In genomic region chr9:54784003-54784402, GRCm38 (mm10) we compare ENCODE assay signal across 15 mouse cellular contexts. TPM values are rescaled to one million over a fixed set of nuclear protein-coding genes. Genes with fewer than 3 reads are reported as not detected.
DNase-seq lines count a peak whose midpoint lies in the region; ATAC-seq and TF ChIP-seq lines count a peak whose summit lies in the region.
"Had no signal": no experiment of that assay in that cellular context is flagged by ENCODE, and none has a peak within 500 bp of the region (broad histone marks: within the 10 kb centered on the region; RNA-seq: fewer than 3 reads in every experiment).

No protein-coding gene starts in this region.

- no peaks in the 10 kb centered on the region for H3K9me3 ChIP-seq in heart, embryonic 12.5 days (replicated peaks)
- H3K9me3 ChIP-seq in stomach, embryonic 14.5 days (ENCODE audit: control insufficient read depth, low read depth, low read length): no peaks in the 10 kb centered on the region
- H3K9me3 ChIP-seq in stomach, postnatal 0 days (ENCODE audit: control insufficient read depth, low read length): no peaks in the 10 kb centered on the region
- no peaks in the 10 kb centered on the region for H3K9me3 ChIP-seq in limb, embryonic 10.5 days (replicated peaks)

- TF ChIP-seq EP300 in stomach, postnatal 0 days (optimal IDR thresholded peaks at IDR 0.05): no peak

- TF ChIP-seq CTCF in stomach, postnatal 0 days (IDR thresholded peaks at IDR 0.05; ENCODE audit: low read depth): no peak

- H3K9ac ChIP-seq in heart, embryonic 12.5 days: no peak overlapping the region
- H3K9ac ChIP-seq in stomach, embryonic 14.5 days (replicated peaks; ENCODE audit: low read depth, low read length): no peak overlapping the region
- no peak overlapping the region for H3K9ac ChIP-seq in stomach, postnatal 0 days (ENCODE audit: low read length)
- H3K9ac ChIP-seq: hindbrain, embryonic 14.5 days had no signal

- intact Hi-C loops in heart, postnatal 25 days (cut with DNase I): no loop called here

- ATAC-seq in heart, embryonic 12.5 days (ENCODE audit: insufficient number of reproducible peaks, low FRiP score): peak; percentile 75
- ATAC-seq in stomach, embryonic 14.5 days (ENCODE audit: insufficient number of reproducible peaks, insufficient read depth, low FRiP score, low read depth): peak; percentile 75; the same call in 1 of the 2 replicates
- no peak for ATAC-seq in stomach, postnatal 0 days (ENCODE audit: low FRiP score, low TSS enrichment)

- peaks cover 38% of the 10 kb centered on the region for H3K4me1 ChIP-seq in heart, embryonic 12.5 days (replicated peaks)
- peaks cover 30% of the 10 kb centered on the region; the same call in 1 of the 2 replicates for H3K4me1 ChIP-seq in stomach, embryonic 14.5 days (ENCODE audit: control insufficient read depth, insufficient read depth, low read length)
- no peaks in the 10 kb centered on the region for H3K4me1 ChIP-seq in stomach, postnatal 0 days (replicated peaks; ENCODE audit: control insufficient read depth, insufficient read depth)
- peaks cover 61% of the 10 kb centered on the region for H3K4me1 ChIP-seq in limb, embryonic 10.5 days

- H3K4me2 ChIP-seq in heart, embryonic 12.5 days: no peak overlapping the region
- H3K4me2 ChIP-seq in stomach, embryonic 14.5 days (replicated peaks; ENCODE audit: low read depth, low read length): no peak overlapping the region
- no peak overlapping the region for H3K4me2 ChIP-seq in stomach, postnatal 0 days (replicated peaks; ENCODE audit: low read depth)
- H3K4me2 ChIP-seq: hindbrain, embryonic 14.5 days had no signal

- DNase-seq in heart, postnatal 25 days (ENCODE audit: low spot score): no peak
- no peak for DNase-seq in stomach, postnatal 0 days (ENCODE audit: low spot score)
- DNase-seq in limb, embryonic 10.5 days (ENCODE audit: low spot score): peak; percentile 84
- no peak for DNase-seq in ovary, postnatal 36 days (ENCODE audit: low spot score)
- DNase-seq in layer of hippocampus, adult 11-12 months (ENCODE audit: low spot score): no peak
- DNase-seq in layer of hippocampus, adult 9-10 months (ENCODE audit: low spot score): no peak
- DNase-seq: cerebellum, postnatal 14 days; kidney, postnatal 4 days; lung, adult 2 months; spleen, adult 18-20 months; thymus, postnatal 14 days had no signal

- H3K27me3 ChIP-seq in heart, embryonic 12.5 days (replicated peaks): no peaks in the 10 kb centered on the region
- no peaks in the 10 kb centered on the region for H3K27me3 ChIP-seq in stomach, embryonic 14.5 days (ENCODE audit: control insufficient read depth, insufficient read depth, low read length)
- H3K27me3 ChIP-seq in stomach, postnatal 0 days (ENCODE audit: control insufficient read depth, insufficient read depth, low read length): no peaks in the 10 kb centered on the region
- no peaks in the 10 kb centered on the region for H3K27me3 ChIP-seq in limb, embryonic 10.5 days (ENCODE audit: low read depth, poor library complexity, severe bottlenecking)

- H3K4me3 ChIP-seq in heart, embryonic 12.5 days: no peak overlapping the region
- no peak overlapping the region for H3K4me3 ChIP-seq in stomach, embryonic 14.5 days (ENCODE audit: low read depth, low read length)
- H3K4me3 ChIP-seq in stomach, postnatal 0 days (ENCODE audit: low read depth, low read length): no peak overlapping the region
- no peak overlapping the region for H3K4me3 ChIP-seq in limb, embryonic 10.5 days

- peak overlapping the region; percentile 63 for H3K27ac ChIP-seq in heart, embryonic 12.5 days (ENCODE audit: poor library complexity, severe bottlenecking)
- peak overlapping the region; percentile 61; the same call in 1 of the 2 replicates for H3K27ac ChIP-seq in stomach, embryonic 14.5 days (ENCODE audit: low read length)
- no peak overlapping the region for H3K27ac ChIP-seq in stomach, postnatal 0 days (replicated peaks)
- H3K27ac ChIP-seq in limb, embryonic 10.5 days: peak overlapping the region; percentile 86
- H3K27ac ChIP-seq: hindbrain, embryonic 14.5 days had no signal

- H3K36me3 ChIP-seq in heart, embryonic 12.5 days: no peaks in the 10 kb centered on the region
- no peaks in the 10 kb centered on the region for H3K36me3 ChIP-seq in stomach, embryonic 14.5 days (ENCODE audit: control insufficient read depth, insufficient read depth, low read length)
- H3K36me3 ChIP-seq in stomach, postnatal 0 days (ENCODE audit: control insufficient read depth, insufficient read depth, low read length): no peaks in the 10 kb centered on the region
- no peaks in the 10 kb centered on the region for H3K36me3 ChIP-seq in limb, embryonic 10.5 days

- 12% methylated on average over 3 of the region's 3 CpGs for WGBS in heart, embryonic 12.5 days
- 30% methylated on average over 3 of the region's 3 CpGs for WGBS in stomach, embryonic 14.5 days
- 50% methylated on average over 3 of the region's 3 CpGs for WGBS in stomach, postnatal 0 days
- WGBS in limb, embryonic 10.5 days: 8% methylated on average over 3 of the region's 3 CpGs

RNA-seq across cellular contexts. Expression of gene Crabp1, which starts 19.5 kb away (rescaled TPM):
- polyA plus RNA-seq in heart, embryonic 12.5 days (2016; fragmentation: Nextera tagmentation; extraction: Ambion mirVana): 21.4 and 24.5 TPM in 2 replicates
- not detected for total RNA-seq in heart, postnatal 25 days (2021)
- 99.4 and 126 TPM in 2 replicates for polyA plus RNA-seq in stomach, embryonic 14.5 days (2014; fragmentation: Nextera tagmentation; extraction: Ambion mirVana)
- polyA plus RNA-seq in stomach, postnatal 0 days (2015; fragmentation: Nextera tagmentation; extraction: Ambion mirVana): 2.8 and 4.1 TPM in 2 replicates
- polyA plus RNA-seq in limb, embryonic 10.5 days (2016; fragmentation: Nextera tagmentation; extraction: Ambion mirVana): 615 and 856 TPM in 2 replicates
- total RNA-seq: megakaryocyte, adult 5-6 weeks had no signal

RNA-seq across cellular contexts. Expression of gene Wdr61, which starts 49.7 kb away (rescaled TPM):
- polyA plus RNA-seq in heart, embryonic 12.5 days (2016; fragmentation: Nextera tagmentation; extraction: Ambion mirVana): 99.5 and 101 TPM in 2 replicates
- 10 to 100 TPM; 29.7 to 31.9 TPM for total RNA-seq in heart, postnatal 25 days (2021)
- polyA plus RNA-seq in stomach, embryonic 14.5 days (2014; fragmentation: Nextera tagmentation; extraction: Ambion mirVana): 169 and 175 TPM in 2 replicates
- 129 and 132 TPM in 2 replicates for polyA plus RNA-seq in stomach, postnatal 0 days (2015; fragmentation: Nextera tagmentation; extraction: Ambion mirVana)
- 178 and 190 TPM in 2 replicates for polyA plus RNA-seq in limb, embryonic 10.5 days (2016; fragmentation: Nextera tagmentation; extraction: Ambion mirVana)
